Mouse (Mus musculus): Measurements from ENCODE around the gene Mansc1. TPM values are rescaled to one million over a fixed set of nuclear protein-coding genes. Genes with fewer than 3 reads are reported as not detected.
"Not testable (repeated sequence)": the region's sequence is repeated elsewhere in the genome, so short reads cannot be mapped to it uniquely, and the experiment has no call there.

Mansc1 gene
- 15.2 and 15.4 TPM in 2 replicates for polyA plus RNA-seq (2012; rRNA removed)

- peak; percentile 48 for DNase-seq (ENCODE audit: low spot score)
Measured at GRCm38 (mm10) chr6:134631947-134632687, at the start of gene Mansc1. Gene Mansc1 (minus strand): TSS chr6:134632488.

GRCm38 (mm10) chr6:134679330-134679729, 47.0 kb upstream of the Mansc1 start:
- DNase-seq (ENCODE audit: low spot score) = not testable (repeated sequence)

GRCm38 (mm10) chr6:134678037-134678436, 45.7 kb upstream of the Mansc1 start:
- no peak for DNase-seq (ENCODE audit: low spot score)

- DNase-seq (ENCODE audit: low spot score) = no peak
Measured at GRCm38 (mm10) chr6:134677504-134677903, 45.2 kb upstream of the Mansc1 start.

- not testable (repeated sequence) for DNase-seq (ENCODE audit: low spot score)
Measured at GRCm38 (mm10) chr6:134673712-134674111, 41.4 kb upstream of the Mansc1 start.

GRCm38 (mm10) chr6:134670881-134671411, 38.7 kb upstream of the Mansc1 start:
- no peak for DNase-seq (ENCODE audit: low spot score)

- no peak for DNase-seq (ENCODE audit: low spot score)
Measured at GRCm38 (mm10) chr6:134669179-134669865, 37.0 kb upstream of the Mansc1 start.

- DNase-seq (ENCODE audit: low spot score) = no peak
Measured at GRCm38 (mm10) chr6:134668519-134668918, 36.2 kb upstream of the Mansc1 start.

- DNase-seq (ENCODE audit: low spot score) = no peak
Measured at GRCm38 (mm10) chr6:134665817-134666216, 33.5 kb upstream of the Mansc1 start.

GRCm38 (mm10) chr6:134664573-134664972, 32.3 kb upstream of the Mansc1 start:
- no peak for DNase-seq (ENCODE audit: low spot score)

- DNase-seq (ENCODE audit: low spot score) = no peak
Measured at GRCm38 (mm10) chr6:134660714-134661406, 28.6 kb upstream of the Mansc1 start.

GRCm38 (mm10) chr6:134659108-134659958, 27.0 kb upstream of the Mansc1 start:
- no peak for DNase-seq (ENCODE audit: low spot score)

GRCm38 (mm10) chr6:134656527-134656926, 24.2 kb upstream of the Mansc1 start:
- no peak for DNase-seq (ENCODE audit: low spot score)

- no peak for DNase-seq (ENCODE audit: low spot score)
Measured at GRCm38 (mm10) chr6:134648356-134648755, 16.1 kb upstream of the Mansc1 start.

GRCm38 (mm10) chr6:134647621-134648020, 15.3 kb upstream of the Mansc1 start:
- DNase-seq (ENCODE audit: low spot score) = no peak

- DNase-seq (ENCODE audit: low spot score) = no peak
Measured at GRCm38 (mm10) chr6:134646835-134647234, 14.5 kb upstream of the Mansc1 start.

- DNase-seq (ENCODE audit: low spot score) = no peak
Measured at GRCm38 (mm10) chr6:134643296-134643695, 11.0 kb upstream of the Mansc1 start.

GRCm38 (mm10) chr6:134641738-134642446, 9.6 kb upstream of the Mansc1 start:
- no peak for DNase-seq (ENCODE audit: low spot score)

- peak; percentile 91 for DNase-seq (ENCODE audit: low spot score)
Measured at GRCm38 (mm10) chr6:134640485-134641475, 8.5 kb upstream of the Mansc1 start.
